Mouse (Mus musculus) CH12.LX (cell line): Measurements from ENCODE around the gene 1190005I06Rik.

Experiments used
- CHD2 ChIP-seq: IDR thresholded peaks from 2 replicates; pipeline ENCODE4 v1.6.1; 2011; ENCODE audit warnings: low read length, improper control_type of control experiment
- ETS1 ChIP-seq: conservative IDR thresholded peaks from 2 replicates; pipeline ENCODE4 v1.6.1; 2012; ENCODE audit warnings: low read depth, mild to moderate bottlenecking, inconsistent platforms, low read length, improper control_type of control experiment, moderate library complexity

- TF ChIP-seq ETS1, result no peak
- TF ChIP-seq CHD2, result no peak
Observed at GRCm38 (mm10) chr8:120575801-120576200, 71.6 kb downstream of the 1190005I06Rik start.
